Mouse (Mus musculus) forebrain, embryonic 14.5 days (tissue): ENCODE measurements at regions not wholly inside any gene's neighbourhood (a gene's known extent, or its start where the extent isn't known, plus 50 kb on each side); places are given as distances from the start of the nearest gene placed in this dataset.

Experiments
- ATAC-seq: fragments of 200-750 bp; cut with Nextera tagmentation; 2 replicates; pipeline ENCODE4 v1.8.0; 2017; ENCODE audit warnings: mild to moderate bottlenecking, moderate library complexity
- DNase-seq: peaks from one replicate; pipeline ENCODE4 v3.0.0-alpha.2; 2015; ENCODE audit warnings: low spot score
- H3K27ac ChIP-seq: fragments of 300-500 bp; sonication (generic); 2 replicates; pipeline ENCODE4 v1.5.1; 2014; ENCODE audit warnings: low read depth, mild to moderate bottlenecking, control low read depth, low read length, moderate library complexity
- H3K27me3 ChIP-seq: fragments of 300-500 bp; sonication (generic); replicated peaks from 2 replicates; pipeline ENCODE4 v1.6.1; 2014; ENCODE audit warnings: low read length, control low read depth, mixed read lengths; ENCODE audit not compliant: control insufficient read depth, insufficient read depth
- H3K36me3 ChIP-seq: fragments of 300-500 bp; sonication (generic); 2 replicates; pipeline ENCODE4 v1.6.1; 2014; ENCODE audit warnings: low read length, control low read depth; ENCODE audit not compliant: control insufficient read depth, insufficient read depth
- H3K4me1 ChIP-seq: fragments of 300-500 bp; sonication (generic); 2 replicates; pipeline ENCODE4 v1.6.1; 2014; ENCODE audit warnings: antibody characterized with exemption, low read length, control low read depth; ENCODE audit not compliant: control insufficient read depth, insufficient read depth
- H3K4me2 ChIP-seq: fragments of 300-500 bp; sonication (generic); 2 replicates; pipeline ENCODE4 v1.6.1; 2014; ENCODE audit warnings: mild to moderate bottlenecking, control low read depth, low read length
- H3K4me3 ChIP-seq: fragments of 300-500 bp; sonication (generic); 2 replicates; pipeline ENCODE4 v1.5.1; 2014; ENCODE audit warnings: low read depth, low read length, control low read depth
- H3K9ac ChIP-seq: fragments of 300-500 bp; sonication (generic); 2 replicates; pipeline ENCODE4 v1.6.1; 2014; ENCODE audit warnings: mild to moderate bottlenecking, low read length, control low read depth, moderate library complexity
- H3K9me3 ChIP-seq: fragments of 300-500 bp; sonication (generic); replicated peaks from 2 replicates; pipeline ENCODE4 v1.6.1; 2016; ENCODE audit warnings: low read length, control low read depth, mixed read lengths; ENCODE audit not compliant: control insufficient read depth
- WGBS: fragments of 180-500 bp; shearing (Covaris S2); extraction: QIAGEN DNeasy Blood & Tissue Kit; methylation state at CpG from one replicate; pipeline ENCODE4 v1.1.7; 2014; 5-methylcytosine and 5-hydroxymethylcytosine counted together

DNA sequence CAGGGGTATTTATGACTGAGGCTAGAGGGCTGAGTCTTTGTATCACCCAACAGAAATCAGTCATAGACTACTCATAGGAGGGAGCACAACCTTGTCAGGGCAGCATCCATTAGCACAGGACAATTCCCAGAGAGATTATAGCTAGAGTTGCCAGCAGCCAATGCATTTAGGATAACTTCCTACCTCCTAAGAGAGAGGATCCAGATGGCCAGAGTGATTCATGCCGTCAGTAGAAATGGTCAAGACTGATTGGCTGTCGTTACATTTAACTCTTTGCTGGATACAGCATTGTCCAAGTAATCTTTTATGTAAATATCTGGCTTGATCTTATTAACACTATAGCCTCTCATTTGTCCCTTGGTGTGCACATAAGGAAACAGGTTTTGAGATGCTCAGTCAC, 740.9 kb upstream of the Jmjd1c start:
- no peak for ATAC-seq
- no peak overlapping the region for H3K4me3 ChIP-seq
- H3K9me3 ChIP-seq: no peaks in the 10 kb centered on the region
- H3K4me1 ChIP-seq: no peaks in the 10 kb centered on the region
- no peak overlapping the region for H3K9ac ChIP-seq
- no peaks in the 10 kb centered on the region for H3K27me3 ChIP-seq
- H3K27ac ChIP-seq: no peak overlapping the region
- H3K36me3 ChIP-seq: no peaks in the 10 kb centered on the region
- WGBS: 73% methylated on average over 2 of the region's 2 CpGs
- DNase-seq: no peak
- H3K4me2 ChIP-seq: no peak overlapping the region

DNA sequence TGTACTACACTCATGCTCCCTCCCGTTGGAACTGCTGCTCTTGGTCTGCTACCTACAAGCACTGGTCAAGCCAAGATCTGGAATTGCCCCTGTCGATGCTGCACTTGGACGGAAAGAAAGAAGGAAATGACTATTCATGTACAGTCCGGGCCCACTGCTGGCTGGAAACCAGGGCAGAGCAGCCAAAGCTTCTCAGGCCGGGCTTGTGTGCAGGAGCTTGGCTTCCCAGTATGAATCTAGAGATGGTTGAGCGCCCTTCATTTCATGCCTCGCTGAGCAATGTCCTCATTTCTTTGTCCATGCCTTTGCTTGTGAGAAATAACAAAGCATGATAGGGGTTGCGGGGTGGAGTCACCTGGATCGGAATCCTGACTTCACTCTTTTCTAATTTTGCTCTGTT, 738.2 kb upstream of the Jmjd1c start:
- H3K4me1 ChIP-seq: no peaks in the 10 kb centered on the region
- no peak overlapping the region for H3K27ac ChIP-seq
- peak; percentile 48 for DNase-seq
- H3K9ac ChIP-seq: no peak overlapping the region
- no peak overlapping the region for H3K4me3 ChIP-seq
- ATAC-seq: peak; percentile 67; the same call in 1 of the 2 replicates
- H3K27me3 ChIP-seq: no peaks in the 10 kb centered on the region
- no peak overlapping the region for H3K4me2 ChIP-seq
- no peaks in the 10 kb centered on the region for H3K9me3 ChIP-seq
- no peaks in the 10 kb centered on the region for H3K36me3 ChIP-seq
- WGBS: 38% methylated on average over 9 of the region's 9 CpGs

DNA sequence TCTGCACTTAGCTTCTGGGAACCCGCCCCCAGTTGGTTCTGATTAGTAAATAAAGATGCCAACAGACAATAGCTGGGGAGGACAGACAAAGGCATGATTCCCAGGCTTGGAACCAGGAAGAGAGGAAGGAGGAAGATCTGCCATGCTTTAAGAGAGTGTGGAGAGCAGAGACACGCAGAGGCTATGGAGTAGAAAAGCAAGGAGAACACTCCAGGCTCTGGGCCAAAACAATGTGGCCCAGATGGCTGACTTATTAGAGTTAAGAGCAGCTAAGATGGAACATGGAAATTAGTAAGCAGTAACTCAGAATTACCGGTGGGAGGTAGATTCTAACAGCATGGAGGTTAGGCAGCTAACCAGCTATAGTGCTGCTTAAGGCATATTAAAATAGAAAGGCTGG, 725.8 kb upstream of the Jmjd1c start:
- no peaks in the 10 kb centered on the region for H3K9me3 ChIP-seq
- WGBS: 58% methylated on average over 3 of the region's 3 CpGs
- H3K4me3 ChIP-seq: no peak overlapping the region
- H3K4me2 ChIP-seq: no peak overlapping the region
- no peaks in the 10 kb centered on the region for H3K4me1 ChIP-seq
- DNase-seq (peak; percentile 33), ATAC-seq (peak; percentile 44; the same call in 1 of the 2 replicates)
- H3K27ac ChIP-seq: no peak overlapping the region
- H3K27me3 ChIP-seq: no peaks in the 10 kb centered on the region
- no peaks in the 10 kb centered on the region for H3K36me3 ChIP-seq
- H3K9ac ChIP-seq: no peak overlapping the region

DNA sequence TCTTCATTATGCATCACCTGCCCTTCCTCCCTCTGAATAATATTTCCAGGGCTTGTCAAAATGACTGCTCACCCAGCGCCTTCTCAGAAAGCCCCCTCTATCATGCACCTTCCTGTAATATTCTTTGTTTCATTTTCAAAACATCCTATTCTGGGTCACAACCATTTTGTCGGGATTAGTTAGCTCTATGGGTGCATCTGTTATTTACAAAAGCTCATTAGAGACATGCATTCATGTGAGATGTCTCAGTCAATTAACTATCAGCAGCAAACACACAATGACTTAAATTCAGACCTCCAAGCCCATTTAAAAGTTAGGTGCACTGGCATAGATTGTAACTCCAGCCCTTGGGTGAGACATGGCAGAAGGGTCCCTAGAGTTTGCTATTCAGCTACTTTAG, 724.2 kb upstream of the Jmjd1c start:
- ATAC-seq (no peak), DNase-seq (no peak)
- Histone ChIP-seq H3K4me1 (no peaks in the 10 kb centered on the region), H3K4me3 (no peak overlapping the region), H3K9ac (no peak overlapping the region), H3K27ac (no peak overlapping the region), H3K9me3 (no peaks in the 10 kb centered on the region), H3K27me3 (no peaks in the 10 kb centered on the region), H3K4me2 (no peak overlapping the region), H3K36me3 (no peaks in the 10 kb centered on the region)
- WGBS: 46% methylated on average over 2 of the region's 2 CpGs
